Mouse (Mus musculus): ENCODE measurements around the gene Fdps.

- TF ChIP-seq POLR2A (IDR thresholded peaks at IDR 0.05; ENCODE audit: low read depth, low read length): no peak
- no peak for TF ChIP-seq CTCF (IDR thresholded peaks at IDR 0.05; ENCODE audit: extremely low read depth, insufficient read length, insufficient replicate concordance, low read depth, low read length)
Observed at GRCm38 (mm10) chr3:89100811-89101210, 948 bp downstream of the Fdps start, which contains the start of gene Gm43738.

All from small intestine, adult 2 months (tissue).